Mouse (Mus musculus): ENCODE data around the gene Otud7a.

- no peak for TF ChIP-seq MEF2A (IDR thresholded peaks at IDR 0.05; ENCODE audit: extremely low read depth, insufficient replicate concordance, low read depth, low read length, poor library complexity, severe bottlenecking)
- no peak for TF ChIP-seq TCF12 (IDR thresholded peaks at IDR 0.05; ENCODE audit: low read depth, low read length)
- TF ChIP-seq POLR2A (IDR thresholded peaks at IDR 0.05; ENCODE audit: control insufficient read depth in 1 of 2, insufficient read depth in 1 of 2, low read depth in 1 of 2, low read length in 2 of 2, poor library complexity in 1 of 2): no peak
- TF ChIP-seq GABPA (IDR thresholded peaks at IDR 0.05; ENCODE audit: low read depth, low read length): no peak
- TF ChIP-seq MAZ (IDR thresholded peaks at IDR 0.05; ENCODE audit: low read depth, low read length): no peak
- TF ChIP-seq KAT2A (conservative IDR thresholded peaks at IDR 0.05; ENCODE audit: low read depth, low read length): no peak
- TF ChIP-seq CTCF (IDR thresholded peaks at IDR 0.05 in 2 of 3, conservative IDR thresholded peaks at IDR 0.05 in 1 of 3; ENCODE audit: control insufficient read depth in 1 of 3, insufficient read depth in 1 of 3, low read depth in 2 of 3, low read length in 3 of 3, poor library complexity in 1 of 3, severe bottlenecking in 1 of 3): no peak
- no peak for TF ChIP-seq USF1 (IDR thresholded peaks at IDR 0.05; ENCODE audit: low read depth, low read length)
- TF ChIP-seq EP300 (IDR thresholded peaks at IDR 0.05; ENCODE audit: low read depth in 1 of 2, low read length in 2 of 2): no peak
- no peak for TF ChIP-seq USF2 (IDR thresholded peaks at IDR 0.05; ENCODE audit: borderline replicate concordance in 1 of 2, insufficient read depth in 1 of 2, low read depth in 1 of 2, low read length in 2 of 2)
- TF ChIP-seq HCFC1 (IDR thresholded peaks at IDR 0.05; ENCODE audit: low read depth, low read length): no peak
- no peak for TF ChIP-seq TBP (IDR thresholded peaks at IDR 0.05; ENCODE audit: low read depth, low read length)
Measured at GRCm38 (mm10) chr7:63802751-63803150, 358.2 kb downstream of the Otud7a start.
